Mouse (Mus musculus): Measurements from ENCODE around the gene Olfr385. TPM values are rescaled to one million over a fixed set of nuclear protein-coding genes. Genes with fewer than 3 reads are reported as not detected.

Gene Olfr385
- not detected in 2 replicates for polyA plus RNA-seq (2012; rRNA removed)

GRCm38 (mm10) chr11:73592908-73593307 is at the start of gene Olfr385:
Gene Olfr385, minus strand, starts transcription at chr11:73593008.

DNA sequence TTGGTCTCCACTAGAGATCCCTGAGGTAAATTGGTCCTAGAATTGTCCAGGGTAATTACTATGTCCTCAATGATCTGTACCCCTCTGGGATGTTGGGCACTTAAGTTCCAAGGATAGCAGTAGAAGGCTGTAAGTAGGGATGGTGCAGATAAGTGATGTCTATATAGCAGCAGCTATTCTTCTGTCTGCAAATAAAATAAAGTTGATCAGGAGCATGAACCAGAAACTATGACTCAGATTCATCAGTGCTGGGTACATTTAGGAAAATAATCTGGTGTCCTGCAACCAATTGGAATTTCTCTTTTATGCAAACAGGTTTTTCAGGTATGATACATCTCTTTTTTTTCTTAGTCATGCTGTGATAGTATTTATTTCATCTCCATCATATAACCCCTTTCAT is 5.5 kb upstream of the Olfr385 start, which contains the start of gene Olfr384:
TSS of gene Olfr384 (plus strand) at position 301 of the 400 bp plus-strand sequence.

Other genes starting within 250 kb of the Olfr385 start
- 0.54 and 0.66 TPM in 2 replicates for gene Olfr20, start 242.2 kb downstream of the Olfr385 start, polyA plus RNA-seq (2012; rRNA removed)
- not detected in 2 replicates for gene Olfr376, start 221.8 kb downstream of the Olfr385 start, polyA plus RNA-seq (2012; rRNA removed)
- not detected in 2 replicates for gene Olfr1, start 193.4 kb downstream of the Olfr385 start, polyA plus RNA-seq (2012; rRNA removed)
- gene Olfr378, start 164.5 kb downstream of the Olfr385 start, polyA plus RNA-seq (2012; rRNA removed) = not detected in 2 replicates
- gene Olfr380, start 135.5 kb downstream of the Olfr385 start, polyA plus RNA-seq (2012; rRNA removed) = not detected in 2 replicates
- gene Olfr381, start 101.4 kb downstream of the Olfr385 start, polyA plus RNA-seq (2012; rRNA removed) = not detected in 2 replicates
- not detected in 2 replicates for gene Olfr382, start 75.8 kb downstream of the Olfr385 start, polyA plus RNA-seq (2012; rRNA removed)
- gene Olfr384, start 5.6 kb upstream of the Olfr385 start, polyA plus RNA-seq (2012; rRNA removed) = not detected in 2 replicates
- not detected in 2 replicates for gene Zfp735, start 95.8 kb upstream of the Olfr385 start, polyA plus RNA-seq (2012; rRNA removed)
- not detected in 2 replicates for gene Olfr389, start 187.7 kb upstream of the Olfr385 start, polyA plus RNA-seq (2012; rRNA removed)
- not detected in 2 replicates for gene Olfr390, start 190.0 kb upstream of the Olfr385 start, polyA plus RNA-seq (2012; rRNA removed)
- gene Olfr391-ps, start 210.0 kb upstream of the Olfr385 start, polyA plus RNA-seq (2012; rRNA removed) = not detected in 2 replicates
- gene Olfr392, start 224.0 kb upstream of the Olfr385 start, polyA plus RNA-seq (2012; rRNA removed) = not detected in 2 replicates

All from liver, embryonic 18 days (tissue).